Mouse (Mus musculus) Muller cell, postnatal 12 days (primary cell): Measurements from ENCODE around the gene Plekhm3.
A peak's percentile ranks its signal among the peaks of the same experiment; 100 is the strongest.

Experiments used
- DNase-seq: peaks from one replicate; pipeline ENCODE4 v3.0.0-alpha.2; 2015; ENCODE audit errors: inconsistent ontology term

Gene Plekhm3

GRCm38 (mm10) chr1:64827434-64827833 is 129.2 kb downstream of the Plekhm3 start:
- DNase-seq, result no peak

- peak; percentile 60 for DNase-seq
Observed at GRCm38 (mm10) chr1:64826348-64827103, 130.1 kb downstream of the Plekhm3 start.

- DNase-seq, result no peak
Observed at GRCm38 (mm10) chr1:64823564-64823963, 133.1 kb downstream of the Plekhm3 start.

- DNase-seq, result no peak
Observed at GRCm38 (mm10) chr1:64817709-64818108, 138.9 kb downstream of the Plekhm3 start.

GRCm38 (mm10) chr1:64813182-64813581 is 143.4 kb downstream of the Plekhm3 start:
- no peak for DNase-seq

GRCm38 (mm10) chr1:64811956-64812355 is 144.7 kb downstream of the Plekhm3 start:
- no peak for DNase-seq

GRCm38 (mm10) chr1:64809085-64809484 is 147.5 kb downstream of the Plekhm3 start:
- DNase-seq, result peak; percentile 94

GRCm38 (mm10) chr1:64807766-64808165 is 148.9 kb downstream of the Plekhm3 start:
- DNase-seq, result no peak

- DNase-seq, result peak; percentile 51
Observed at GRCm38 (mm10) chr1:64805217-64805616, 151.4 kb downstream of the Plekhm3 start.

- peak; percentile 62 for DNase-seq
Observed at GRCm38 (mm10) chr1:64802631-64803030, 154.0 kb downstream of the Plekhm3 start.

GRCm38 (mm10) chr1:64797621-64798020 is 159.0 kb downstream of the Plekhm3 start:
- no peak for DNase-seq

- peak; percentile 36 for DNase-seq
Observed at GRCm38 (mm10) chr1:64796867-64797582, 159.6 kb downstream of the Plekhm3 start.

- DNase-seq, result peak; percentile 73
Observed at GRCm38 (mm10) chr1:64795284-64796040, 161.2 kb downstream of the Plekhm3 start.

- no peak for DNase-seq
Observed at GRCm38 (mm10) chr1:64794096-64794495, 162.5 kb downstream of the Plekhm3 start.

GRCm38 (mm10) chr1:64793234-64793530 is 163.4 kb downstream of the Plekhm3 start:
- DNase-seq, result no peak

- DNase-seq, result no peak
Observed at GRCm38 (mm10) chr1:64792521-64793233, 163.9 kb downstream of the Plekhm3 start.

- peak; percentile 75 for DNase-seq
Observed at GRCm38 (mm10) chr1:64791826-64792225, 164.8 kb downstream of the Plekhm3 start.

GRCm38 (mm10) chr1:64790806-64791790 is 165.5 kb downstream of the Plekhm3 start:
- peak; percentile 58 for DNase-seq

GRCm38 (mm10) chr1:64787701-64788515 is 168.7 kb downstream of the Plekhm3 start:
- no peak for DNase-seq

- DNase-seq, result peak; percentile 91
Observed at GRCm38 (mm10) chr1:64779863-64780262, 176.8 kb downstream of the Plekhm3 start.
